Mouse (Mus musculus): ENCODE data around the gene Sirt6. TPM values are rescaled to one million over a fixed set of nuclear protein-coding genes. Genes with fewer than 3 reads are reported as not detected.

The Sirt6 gene
- total and polyA plus RNA-seq, 3 experiments = 10.5 to 38.2 TPM; not detected in 1

- H3K4me1 ChIP-seq (ENCODE audit: control insufficient read depth in 1 of 2, insufficient read depth in 2 of 2, low read length in 2 of 2) = peaks cover 0 to 6% of the 10 kb centered on the region in 2 experiments; a peak in 2 of 4 replicates
- no peak overlapping the region for H3K9ac ChIP-seq (ENCODE audit: control insufficient read depth, low read depth, low read length, poor library complexity, severe bottlenecking)
- DNase-seq (ENCODE audit: low read depth, low spot score) = no peak
- no peaks in the 10 kb centered on the region for H3K9me3 ChIP-seq (replicated peaks; ENCODE audit: insufficient read depth, low read length)
- no peak overlapping the region for H3K4me3 ChIP-seq (ENCODE audit: control insufficient read depth in 1 of 2, insufficient read depth in 1 of 2, low read depth in 2 of 2, low read length in 2 of 2)
- H3K27ac ChIP-seq (ENCODE audit: control insufficient read depth, low read depth, low read length) = no peak overlapping the region
- H3K27me3 ChIP-seq (ENCODE audit: control insufficient read depth in 1 of 2, insufficient read depth in 2 of 2, low read length in 2 of 2) = no peaks in the 10 kb centered on the region
- no peaks in the 10 kb centered on the region; a peak in 1 of 4 replicates for H3K36me3 ChIP-seq (ENCODE audit: control insufficient read depth in 1 of 2, insufficient read depth in 2 of 2, low read length in 2 of 2)
- TF ChIP-seq BHLHE40 (IDR thresholded peaks at IDR 0.05; ENCODE audit: borderline replicate concordance, low read depth, low read length) (no peak), POLR2A (IDR thresholded peaks at IDR 0.05; ENCODE audit: control insufficient read depth in 1 of 2, insufficient read depth in 1 of 2, low read depth in 1 of 2, low read length in 2 of 2, poor library complexity in 1 of 2) (no peak), RCOR1 (IDR thresholded peaks at IDR 0.05; ENCODE audit: low read depth, low read length) (no peak), NRF1 (IDR thresholded peaks at IDR 0.05; ENCODE audit: insufficient read depth, low read depth, low read length, poor library complexity, severe bottlenecking) (no peak)
- H3K79me2 ChIP-seq (ENCODE audit: control insufficient read depth, insufficient read depth, low read length, poor library complexity) = no peaks in the 10 kb centered on the region
Observed at GRCm38 (mm10) chr10:81579967-81580366, 47.6 kb downstream of the Sirt6 start.

GRCm38 (mm10) chr10:81575695-81576094, 51.9 kb downstream of the Sirt6 start:
- TF ChIP-seq TBP (IDR thresholded peaks at IDR 0.05; ENCODE audit: low read depth, low read length) (no peak), KAT2A (conservative IDR thresholded peaks at IDR 0.05; ENCODE audit: low read depth, low read length) (no peak), TAL1 (IDR thresholded peaks at IDR 0.05; ENCODE audit: low read length) (no peak), MAFK (IDR thresholded peaks at IDR 0.05; ENCODE audit: borderline replicate concordance, low read depth, low read length) (no peak), POLR2A (IDR thresholded peaks at IDR 0.05; ENCODE audit: control insufficient read depth in 1 of 2, insufficient read depth in 1 of 2, low read depth in 1 of 2, low read length in 2 of 2, poor library complexity in 1 of 2) (no peak), TCF12 (IDR thresholded peaks at IDR 0.05; ENCODE audit: low read depth, low read length) (no peak), MYB (IDR thresholded peaks at IDR 0.05; ENCODE audit: low read depth, low read length) (no peak), CHD1 (IDR thresholded peaks at IDR 0.05; ENCODE audit: low read depth, low read length) (no peak), GABPA (IDR thresholded peaks at IDR 0.05; ENCODE audit: low read depth, low read length) (no peak), ETS1 (IDR thresholded peaks at IDR 0.05; ENCODE audit: low read depth, low read length) (no peak), E2F4 (IDR thresholded peaks at IDR 0.05; ENCODE audit: borderline replicate concordance, low read depth, low read length) (no peak), RAD21 (IDR thresholded peaks at IDR 0.05; ENCODE audit: low read depth, low read length) (no peak), ZC3H11A (IDR thresholded peaks at IDR 0.05; ENCODE audit: low read depth, low read length) (no peak), ELF1 (IDR thresholded peaks at IDR 0.05; ENCODE audit: low read depth, low read length) (no peak), JUND (IDR thresholded peaks at IDR 0.05; ENCODE audit: low read depth, low read length) (no peak)
- Histone ChIP-seq H3K27ac (ENCODE audit: control insufficient read depth, low read depth, low read length) (no peak overlapping the region), H3K36me3 (ENCODE audit: control insufficient read depth in 1 of 2, insufficient read depth in 2 of 2, low read length in 2 of 2) (peaks cover 0 to 9% of the 10 kb centered on the region in 2 experiments; a peak in 2 of 4 replicates), H3K79me2 (ENCODE audit: control insufficient read depth, insufficient read depth, low read length, poor library complexity) (no peaks in the 10 kb centered on the region; the same call in 1 of the 2 replicates), H3K4me1 (ENCODE audit: control insufficient read depth in 1 of 2, insufficient read depth in 2 of 2, low read length in 2 of 2) (peaks cover 3 to 23% of the 10 kb centered on the region in 2 experiments; a peak in 3 of 4 replicates), H3K4me3 (ENCODE audit: control insufficient read depth in 1 of 2, insufficient read depth in 1 of 2, low read depth in 2 of 2, low read length in 2 of 2) (peak overlapping the region; percentile 44 to 45), H3K9me3 (replicated peaks; ENCODE audit: insufficient read depth, low read length) (no peaks in the 10 kb centered on the region), H3K27me3 (ENCODE audit: control insufficient read depth in 1 of 2, insufficient read depth in 2 of 2, low read length in 2 of 2) (no peaks in the 10 kb centered on the region), H3K9ac (ENCODE audit: control insufficient read depth, low read depth, low read length, poor library complexity, severe bottlenecking) (peak overlapping the region; percentile 35; the same call in 1 of the 2 replicates)
- peak; percentile 37 for DNase-seq (ENCODE audit: low read depth, low spot score)
